Mouse (Mus musculus): ENCODE data around the gene Jak3. TPM values are rescaled to one million over a fixed set of nuclear protein-coding genes. Genes with fewer than 3 reads are reported as not detected.

The Jak3 gene
- total RNA-seq, 2 experiments from 2014 or later: 3.9 to 4.8 TPM

- intact Hi-C loops (cut with DNase I): loop anchor here (1.0 kb wide), 1 partner anchor 99 kb away; no protein-coding TSS in a partner anchor
Observed at GRCm38 (mm10) chr8:71660325-71661120, 15.6 kb upstream of the Jak3 start.

GRCm38 (mm10) chr8:71665331-71666130 is 10.6 kb upstream of the Jak3 start:
- DNase-seq (ENCODE audit: low spot score in 2 of 2): no peak
- intact Hi-C loops (cut with DNase I): no loop called here

More at GRCm38 (mm10) chr8:71660325-71661120, 15.6 kb upstream of the Jak3 start:
- peak; percentile 85 for DNase-seq (ENCODE audit: low spot score in 2 of 2)

GRCm38 (mm10) chr8:71666855-71667254 is 9.2 kb upstream of the Jak3 start:
- no peak for DNase-seq (ENCODE audit: low spot score in 2 of 2)
- intact Hi-C loops (cut with DNase I): no loop called here

GRCm38 (mm10) chr8:71667256-71667655 is 8.8 kb upstream of the Jak3 start:
- no peak for DNase-seq (ENCODE audit: low spot score in 2 of 2)
- intact Hi-C loops (cut with DNase I): no loop called here

GRCm38 (mm10) chr8:71668220-71668975 is 7.7 kb upstream of the Jak3 start:
- DNase-seq (ENCODE audit: low spot score in 2 of 2): peak in 1 of 2 experiments; percentile 50
- intact Hi-C loops (cut with DNase I): no loop called here

- intact Hi-C loops (cut with DNase I): no loop called here
- DNase-seq (ENCODE audit: low spot score in 2 of 2): no peak
Observed at GRCm38 (mm10) chr8:71670198-71670597, 5.9 kb upstream of the Jak3 start.

GRCm38 (mm10) chr8:71670621-71671548 is 5.2 kb upstream of the Jak3 start:
- peak; percentile 69 to 86 for DNase-seq (ENCODE audit: low spot score in 2 of 2)
- intact Hi-C loops (cut with DNase I): loop anchor here (1.0 kb wide), 1 partner anchor 49 kb away; no protein-coding TSS in a partner anchor

GRCm38 (mm10) chr8:71671549-71671965 is 4.5 kb upstream of the Jak3 start, which contains the start of gene Unc13a:
Gene Unc13a, minus strand, starts transcription at chr8:71671757.
- intact Hi-C loops (cut with DNase I): loop anchor here (1.0 kb wide), 1 partner anchor 49 kb away; no protein-coding TSS in a partner anchor

GRCm38 (mm10) chr8:71672168-71672735 is 3.8 kb upstream of the Jak3 start:
- intact Hi-C loops (cut with DNase I): no loop called here
- DNase-seq (ENCODE audit: low spot score in 2 of 2): peak in 1 of 2 experiments; percentile 67

More at GRCm38 (mm10) chr8:71671549-71671965, 4.5 kb upstream of the Jak3 start, which contains the start of gene Unc13a:
- DNase-seq (ENCODE audit: low spot score in 2 of 2): peak; percentile 94

GRCm38 (mm10) chr8:71674071-71674470 is 2.0 kb upstream of the Jak3 start:
- intact Hi-C loops (cut with DNase I): no loop called here
- no peak for DNase-seq (ENCODE audit: low spot score in 2 of 2)

- intact Hi-C loops (cut with DNase I): no loop called here
- DNase-seq (ENCODE audit: low spot score in 2 of 2): no peak
Observed at GRCm38 (mm10) chr8:71675456-71676019, 558 bp upstream of the Jak3 start.

GRCm38 (mm10) chr8:71676803-71677202 is 707 bp downstream of the Jak3 start:
- DNase-seq (ENCODE audit: low spot score in 2 of 2): no peak
- intact Hi-C loops (cut with DNase I): no loop called here

- DNase-seq (ENCODE audit: low spot score in 2 of 2): no peak
- intact Hi-C loops (cut with DNase I): no loop called here
Observed at GRCm38 (mm10) chr8:71677555-71677954, 1.5 kb downstream of the Jak3 start.

- no peak for DNase-seq (ENCODE audit: low spot score in 2 of 2)
- intact Hi-C loops (cut with DNase I): no loop called here
Observed at GRCm38 (mm10) chr8:71678216-71678615, 2.1 kb downstream of the Jak3 start.

- DNase-seq (ENCODE audit: low spot score in 2 of 2): no peak
- intact Hi-C loops (cut with DNase I): no loop called here
Observed at GRCm38 (mm10) chr8:71679116-71679515, 3.0 kb downstream of the Jak3 start.

GRCm38 (mm10) chr8:71679550-71680168 is 3.6 kb downstream of the Jak3 start:
- intact Hi-C loops (cut with DNase I): no loop called here
- no peak for DNase-seq (ENCODE audit: low spot score in 2 of 2)

- intact Hi-C loops (cut with DNase I): no loop called here
- no peak for DNase-seq (ENCODE audit: low spot score in 2 of 2)
Observed at GRCm38 (mm10) chr8:71680471-71680870, 4.4 kb downstream of the Jak3 start.

All from left cerebral cortex, postnatal 25 days (tissue).